Mouse (Mus musculus): ENCODE results near the gene Trim26. TPM values are rescaled to one million over a fixed set of nuclear protein-coding genes. Genes with fewer than 3 reads are reported as not detected.
A peak's percentile ranks its signal among the peaks of the same experiment; 100 is the strongest.

The Trim26 gene
- polyA plus RNA-seq, 1 experiment from 2014 or later: 22.8 TPM

DNA sequence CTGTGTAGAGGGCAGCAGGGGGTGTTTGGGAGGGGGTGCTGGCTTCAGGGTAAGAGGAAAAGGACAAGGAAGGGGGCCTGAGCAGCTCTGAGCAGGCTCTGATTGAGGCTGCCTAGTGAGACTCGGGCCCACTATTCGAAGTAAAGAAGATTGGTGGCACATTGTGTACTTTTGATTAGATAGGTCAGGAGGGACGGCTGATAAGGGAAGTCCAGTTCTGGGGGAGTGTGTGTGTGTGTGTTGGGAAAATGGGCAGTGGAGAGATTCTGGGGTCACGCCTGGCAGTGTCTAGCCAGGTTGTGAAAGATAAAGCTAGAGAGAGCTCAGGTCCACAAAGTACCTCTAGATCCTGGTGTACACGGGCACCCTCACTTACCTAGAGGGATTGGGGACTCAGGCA lies 14.7 kb downstream of the Trim26 start:
- H3K36me3 ChIP-seq: peaks cover 69% of the 10 kb centered on the region
- WGBS: 46% methylated on average over 5 of the region's 5 CpGs
- H3K4me1 ChIP-seq: peaks cover 7% of the 10 kb centered on the region
- H3K4me3 ChIP-seq: no peak overlapping the region
- H3K4me2 ChIP-seq: no peak overlapping the region
- H3K9me3 ChIP-seq: no peaks in the 10 kb centered on the region
- H3K9ac ChIP-seq: no peak overlapping the region
- H3K27ac ChIP-seq (replicated peaks): no peak overlapping the region
- no peaks in the 10 kb centered on the region for H3K27me3 ChIP-seq (replicated peaks)
- ATAC-seq (ENCODE audit: extremely low read depth, insufficient number of reproducible peaks, low FRiP score, low TSS enrichment): no peak

DNA sequence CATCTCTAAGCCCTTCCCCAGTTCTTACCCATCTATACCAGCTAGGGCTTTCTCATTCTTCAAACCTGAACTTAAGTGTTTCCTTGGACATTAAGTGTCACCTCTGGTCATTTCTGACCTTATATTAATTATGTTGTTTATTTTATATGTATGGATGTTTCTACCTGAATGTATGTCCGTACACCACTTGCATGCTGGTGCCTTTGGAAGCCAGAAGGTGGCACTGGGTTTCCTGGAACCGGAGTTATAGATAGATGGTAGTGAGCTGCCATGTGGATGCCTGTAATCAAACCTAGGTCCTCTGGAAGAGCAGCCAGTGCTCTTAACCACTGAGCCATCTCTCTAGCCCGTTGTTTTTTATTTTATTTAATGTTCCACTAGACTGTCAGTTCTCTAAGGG lies 18.6 kb downstream of the Trim26 start:
- peaks cover 100% of the 10 kb centered on the region for H3K36me3 ChIP-seq

DNA sequence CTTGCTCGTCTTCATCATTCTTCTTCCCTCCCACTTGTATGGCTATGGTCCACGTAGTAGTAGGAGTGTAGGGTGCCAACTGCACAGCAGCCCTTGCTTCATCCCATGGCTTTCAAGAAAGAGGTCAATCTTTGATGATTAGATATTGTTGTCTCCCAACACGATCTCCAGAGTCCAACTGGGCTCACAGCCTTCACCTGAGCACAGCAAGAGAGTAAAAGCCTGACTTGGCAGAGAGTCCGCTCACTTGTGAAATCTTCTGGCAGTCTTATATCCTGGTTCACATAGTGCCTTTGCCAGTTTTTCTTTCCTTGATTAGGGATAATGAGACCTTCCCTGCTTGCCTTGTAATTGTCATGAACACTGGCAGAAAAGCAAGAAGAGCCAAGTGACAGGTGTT lies 19.3 kb downstream of the Trim26 start:
- Histone ChIP-seq H3K9me3 (no peaks in the 10 kb centered on the region), H3K36me3 (peaks cover 93% of the 10 kb centered on the region), H3K4me3 (no peak overlapping the region), H3K27me3 (replicated peaks) (no peaks in the 10 kb centered on the region), H3K9ac (no peak overlapping the region), H3K4me1 (peaks cover 3% of the 10 kb centered on the region), H3K4me2 (no peak overlapping the region), H3K27ac (replicated peaks) (no peak overlapping the region)
- 83% methylated on average over 4 of the region's 4 CpGs for WGBS
- no peak for ATAC-seq (ENCODE audit: extremely low read depth, insufficient number of reproducible peaks, low FRiP score, low TSS enrichment)

More for the DNA sequence above, 18.6 kb downstream of the Trim26 start:
- Histone ChIP-seq H3K9me3 (no peaks in the 10 kb centered on the region), H3K4me2 (no peak overlapping the region), H3K27me3 (replicated peaks) (no peaks in the 10 kb centered on the region), H3K4me1 (peaks cover 7% of the 10 kb centered on the region), H3K27ac (replicated peaks) (no peak overlapping the region), H3K9ac (no peak overlapping the region), H3K4me3 (no peak overlapping the region)
- ATAC-seq (ENCODE audit: extremely low read depth, insufficient number of reproducible peaks, low FRiP score, low TSS enrichment): no peak
- 87% methylated on average over 3 of the region's 3 CpGs for WGBS

DNA sequence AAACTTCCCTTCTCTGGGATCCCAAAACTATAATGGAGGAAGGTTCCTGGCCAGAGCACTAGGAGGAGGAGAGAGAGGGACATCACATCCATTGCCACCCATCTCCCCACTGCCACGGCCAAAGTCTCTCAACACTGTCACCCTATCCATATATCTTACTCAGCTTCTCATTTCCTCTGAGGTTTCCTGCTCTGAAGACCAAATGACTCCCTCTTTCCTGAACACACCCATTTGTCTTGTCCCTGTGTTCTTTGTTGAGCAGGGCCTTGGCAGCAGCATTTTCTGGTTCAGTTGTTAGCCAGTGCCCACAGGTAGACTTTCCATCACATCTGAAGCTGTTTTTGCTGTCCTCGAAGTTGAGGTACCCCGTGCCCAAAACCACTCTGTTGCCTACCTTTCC lies 21.2 kb downstream of the Trim26 start:
- Histone ChIP-seq H3K4me3 (no peak overlapping the region), H3K4me2 (no peak overlapping the region), H3K9me3 (no peaks in the 10 kb centered on the region), H3K4me1 (no peaks in the 10 kb centered on the region), H3K36me3 (peaks cover 73% of the 10 kb centered on the region), H3K9ac (no peak overlapping the region), H3K27ac (replicated peaks) (no peak overlapping the region), H3K27me3 (replicated peaks) (0 out of 2 replicates have a peak, but pooled peaks cover under 1% of the 10 kb centered on the region)
- WGBS: 74% methylated on average over 3 of the region's 3 CpGs
- ATAC-seq (ENCODE audit: extremely low read depth, insufficient number of reproducible peaks, low FRiP score, low TSS enrichment): no peak

DNA sequence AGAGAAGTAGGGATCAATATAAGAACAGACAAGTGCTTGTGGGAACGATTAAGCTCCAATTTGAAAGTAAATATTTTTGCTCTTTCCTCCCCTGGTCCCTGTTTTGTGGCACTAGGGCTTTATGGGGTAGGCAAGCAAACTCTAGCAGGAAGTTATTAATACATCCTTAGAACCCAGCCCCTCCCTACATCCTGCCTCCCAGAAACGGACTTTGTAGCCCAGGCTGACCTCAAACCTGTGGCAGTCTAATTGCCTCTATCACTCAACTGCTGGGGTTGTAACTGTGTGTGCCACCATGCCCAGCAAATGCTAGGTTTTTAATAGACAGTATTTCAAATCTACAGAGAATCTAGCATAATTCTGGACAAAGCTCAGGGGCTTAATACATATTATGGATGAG lies 24.7 kb downstream of the Trim26 start:
- H3K27ac ChIP-seq (replicated peaks): no peak overlapping the region
- H3K4me2 ChIP-seq: no peak overlapping the region
- whole genome bisulfite sequencing: 54% methylated on average over 2 of the region's 2 CpGs
- H3K27me3 ChIP-seq (replicated peaks): peaks cover 32% of the 10 kb centered on the region
- H3K9ac ChIP-seq: no peak overlapping the region
- no peak for ATAC-seq (ENCODE audit: extremely low read depth, insufficient number of reproducible peaks, low FRiP score, low TSS enrichment)
- H3K9me3 ChIP-seq: no peaks in the 10 kb centered on the region
- 0 out of 2 replicates have a peak, but pooled peaks cover 2% of the 10 kb centered on the region for H3K4me1 ChIP-seq
- H3K36me3 ChIP-seq: peaks cover 38% of the 10 kb centered on the region
- no peak overlapping the region for H3K4me3 ChIP-seq

DNA sequence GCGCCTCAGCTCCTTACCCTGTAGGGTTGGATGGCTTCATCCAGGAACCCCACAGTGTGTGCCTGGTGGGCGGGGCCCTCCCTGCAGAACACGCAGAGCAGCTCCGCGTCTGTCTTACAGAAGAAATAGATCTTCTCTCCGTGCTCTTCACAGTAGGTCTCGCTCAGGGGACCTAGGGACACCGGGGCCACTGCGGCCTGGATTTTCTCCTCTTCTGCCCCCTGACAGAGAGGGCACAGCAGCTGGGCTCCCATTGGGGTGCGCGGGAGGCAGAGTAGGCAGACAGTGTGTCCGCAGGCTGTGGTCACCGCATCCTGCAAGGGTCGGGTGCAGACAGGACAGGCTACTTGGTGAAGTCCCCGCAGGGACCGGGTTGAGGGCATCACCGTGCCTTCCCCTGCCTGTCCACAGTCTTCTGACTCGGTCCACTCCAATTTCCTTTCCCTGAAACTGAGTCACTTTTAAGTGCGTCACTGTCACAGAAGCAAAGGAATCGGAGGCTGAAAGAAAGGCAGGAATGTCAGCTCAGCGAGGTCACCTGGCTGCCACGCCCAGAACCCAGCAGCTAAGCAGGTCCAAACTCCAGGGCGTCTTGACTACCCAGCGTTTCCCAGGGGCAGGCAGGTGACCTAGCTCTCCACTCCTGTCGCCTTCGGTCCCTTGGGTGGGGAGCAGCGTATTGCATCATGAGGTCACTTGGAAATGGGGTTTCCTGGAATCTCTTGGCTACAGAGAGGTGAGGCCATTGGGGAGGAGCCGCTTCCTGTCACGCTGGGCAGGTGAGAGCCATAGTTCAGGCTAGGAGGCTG lies 30.0 kb downstream of the Trim26 start, which contains the start of gene Trim15:
Trim15 (minus strand) TSS at position 492 of the 809 bp plus-strand sequence.
- Histone ChIP-seq H3K4me3 (peak within 1 kb of the TSS; percentile 35), H3K27me3 (replicated peaks) (peaks cover 62% of the 10 kb centered on the region), H3K9me3 (no peaks in the 10 kb centered on the region), H3K36me3 (no peaks in the 10 kb centered on the region), H3K27ac (replicated peaks) (no peak within 1 kb of the TSS), H3K4me2 (peak within 1 kb of the TSS; percentile 64), H3K4me1 (peaks cover 8% of the 10 kb centered on the region; the same call in 1 of the 2 replicates), H3K9ac (peak within 1 kb of the TSS; percentile 56; the same call in 1 of the 2 replicates)
- peak; percentile 42; the same call in 1 of the 2 replicates for ATAC-seq (ENCODE audit: extremely low read depth, insufficient number of reproducible peaks, low FRiP score, low TSS enrichment)
- WGBS: 11% methylated on average over 29 of the region's 29 CpGs

DNA sequence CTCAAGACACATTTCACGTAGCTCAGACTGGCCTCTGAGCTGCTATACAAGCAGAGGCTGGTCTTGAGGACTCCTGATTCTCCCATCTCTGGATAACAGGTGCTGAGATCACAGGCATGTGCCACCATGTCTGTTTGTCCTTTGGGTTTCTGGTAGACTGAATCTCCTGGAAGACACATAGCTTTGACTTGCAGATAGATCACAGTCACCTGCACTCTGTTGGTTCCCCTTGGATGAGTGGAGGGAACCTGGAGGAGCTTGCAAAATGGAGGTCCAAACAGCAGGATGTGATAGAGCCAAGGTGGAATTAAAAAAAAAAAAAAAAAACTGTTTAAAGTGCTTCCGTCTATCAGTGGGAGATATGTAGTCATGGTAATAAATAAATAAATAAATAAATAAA lies 31.9 kb downstream of the Trim26 start:
- ATAC-seq (ENCODE audit: extremely low read depth, insufficient number of reproducible peaks, low FRiP score, low TSS enrichment): no peak
- Histone ChIP-seq H3K36me3 (no peaks in the 10 kb centered on the region), H3K4me2 (no peak overlapping the region; the same call in 1 of the 2 replicates), H3K9ac (no peak overlapping the region), H3K27ac (replicated peaks) (no peak overlapping the region; the same call in 1 of the 2 replicates), H3K9me3 (no peaks in the 10 kb centered on the region), H3K4me3 (no peak overlapping the region), H3K27me3 (replicated peaks) (peaks cover 61% of the 10 kb centered on the region), H3K4me1 (peaks cover 8% of the 10 kb centered on the region; the same call in 1 of the 2 replicates)
- 66% methylated on average over 2 of the region's 2 CpGs for WGBS

DNA sequence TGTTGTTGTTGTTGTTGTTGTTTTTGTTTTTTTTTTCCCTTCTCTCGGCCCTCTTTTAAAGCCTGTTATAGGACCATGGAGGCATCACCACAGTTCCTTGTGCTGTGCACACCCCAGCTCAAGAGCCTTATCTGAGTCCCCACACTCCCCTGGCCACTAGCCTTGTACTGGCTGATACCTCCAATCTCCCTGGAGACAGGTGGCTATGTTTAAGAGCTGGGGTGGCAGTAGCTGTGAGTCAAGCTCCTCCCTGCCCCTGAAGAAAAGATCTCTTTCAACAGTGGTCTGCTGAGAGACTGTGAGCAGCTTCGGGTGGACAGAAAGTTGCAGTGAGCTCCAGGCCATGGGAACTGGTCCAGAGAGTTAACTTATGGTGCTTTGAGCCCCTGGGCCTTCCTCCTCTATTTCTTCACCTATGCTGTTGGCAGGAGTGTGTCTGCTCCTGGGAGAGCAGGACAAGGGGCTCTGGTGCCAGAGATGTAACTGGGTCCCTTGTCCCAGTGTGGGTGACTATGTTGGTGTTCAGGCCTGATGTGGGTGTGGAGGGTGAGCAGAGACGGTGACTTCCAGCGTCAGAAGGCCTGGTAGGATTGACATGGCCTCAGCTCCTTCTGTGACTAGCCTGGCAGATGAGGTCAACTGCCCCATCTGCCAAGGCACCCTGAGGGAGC lies 32.5 kb downstream of the Trim26 start, which contains the start of gene Trim10:
Trim10 (plus strand) TSS at position 291 of the 671 bp plus-strand sequence.
- peak; percentile 73 for ATAC-seq (ENCODE audit: extremely low read depth, insufficient number of reproducible peaks, low FRiP score, low TSS enrichment)
- Histone ChIP-seq H3K4me1 (peaks cover 10% of the 10 kb centered on the region; the same call in 1 of the 2 replicates), H3K9me3 (no peaks in the 10 kb centered on the region), H3K9ac (peak within 1 kb of the TSS; percentile 55), H3K27me3 (replicated peaks) (peaks cover 56% of the 10 kb centered on the region), H3K4me3 (peak within 1 kb of the TSS; percentile 37), H3K36me3 (no peaks in the 10 kb centered on the region), H3K27ac (replicated peaks) (peak within 1 kb of the TSS; percentile 64; the same call in 1 of the 2 replicates), H3K4me2 (peak within 1 kb of the TSS; percentile 57)
- WGBS: 57% methylated on average over 4 of the region's 4 CpGs

DNA sequence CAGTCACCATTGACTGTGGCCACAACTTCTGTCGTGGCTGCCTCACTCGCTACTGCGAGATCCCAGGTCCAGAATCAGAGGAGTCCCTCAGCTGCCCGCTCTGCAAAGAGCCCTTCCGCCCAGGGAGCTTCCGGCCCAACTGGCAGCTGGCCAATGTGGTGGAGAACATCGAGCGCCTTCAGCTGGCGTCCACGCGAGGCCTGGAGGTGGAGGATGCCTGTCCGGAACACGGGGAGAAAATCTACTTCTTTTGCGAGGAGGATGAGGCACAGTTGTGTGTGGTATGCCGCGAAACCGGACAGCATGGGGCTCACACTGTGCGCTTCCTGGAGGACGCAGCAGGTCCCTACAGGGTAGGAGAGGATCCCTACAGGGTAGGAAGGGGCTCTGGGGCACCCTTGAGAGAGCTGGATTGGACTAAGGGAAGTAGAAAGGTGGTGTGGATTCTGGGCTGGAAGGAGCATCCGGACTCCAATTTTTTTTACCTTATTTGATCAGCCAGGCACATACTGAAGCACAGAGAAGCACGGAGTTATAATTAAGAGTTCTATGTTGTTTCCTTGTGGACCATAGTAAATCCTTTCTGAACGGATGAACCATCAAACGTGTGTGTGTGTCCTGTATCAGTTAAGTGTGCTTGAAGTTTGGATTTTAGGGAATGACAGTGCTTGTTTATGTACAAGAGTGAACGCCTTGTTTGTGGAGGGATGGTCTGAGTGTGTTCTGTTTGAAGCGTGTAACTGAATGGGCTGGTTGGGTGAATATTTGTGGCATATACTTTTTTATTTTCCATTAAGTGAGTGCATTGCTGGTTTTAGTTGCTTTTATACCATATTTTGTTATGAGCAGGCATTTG lies 33.2 kb downstream of the Trim26 start:
- Histone ChIP-seq H3K27ac (replicated peaks) (peak overlapping the region; percentile 64; the same call in 1 of the 2 replicates), H3K27me3 (replicated peaks) (peaks cover 48% of the 10 kb centered on the region), H3K9me3 (no peaks in the 10 kb centered on the region), H3K9ac (peak overlapping the region; percentile 55), H3K4me2 (peak overlapping the region; percentile 57), H3K4me3 (peak overlapping the region; percentile 37), H3K36me3 (no peaks in the 10 kb centered on the region), H3K4me1 (peaks cover 12% of the 10 kb centered on the region; the same call in 1 of the 2 replicates)
- ATAC-seq (ENCODE audit: extremely low read depth, insufficient number of reproducible peaks, low FRiP score, low TSS enrichment): 0 out of 2 replicates have a peak, but pooled peaks have one; percentile 6
- 56% methylated on average over 25 of the region's 25 CpGs for WGBS

DNA sequence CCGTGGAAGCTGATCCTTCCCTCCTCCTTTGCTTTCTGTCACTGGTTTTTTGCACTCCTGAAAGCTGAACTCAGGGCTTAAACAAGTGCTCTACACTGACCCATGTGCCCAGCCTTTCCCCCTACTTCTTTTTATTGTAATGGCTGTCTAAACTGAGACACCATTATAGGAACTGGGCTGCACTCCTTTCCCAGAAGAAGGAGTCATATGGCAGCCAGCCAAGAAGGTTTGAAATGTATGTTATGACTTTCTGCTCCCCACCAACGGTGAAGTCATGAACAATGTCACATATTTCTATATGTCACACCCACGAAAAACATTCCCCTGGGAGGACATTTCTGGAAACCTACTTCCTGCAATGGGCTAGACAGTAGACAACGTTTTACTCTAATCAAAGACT lies 37.7 kb downstream of the Trim26 start:
- no peak for ATAC-seq (ENCODE audit: extremely low read depth, insufficient number of reproducible peaks, low FRiP score, low TSS enrichment)
- WGBS: 47% methylated on average over 4 of the region's 4 CpGs
- peaks cover 13% of the 10 kb centered on the region for H3K27me3 ChIP-seq (replicated peaks)
- H3K27ac ChIP-seq (replicated peaks): no peak overlapping the region
- peak overlapping the region; percentile 13; the same call in 1 of the 2 replicates for H3K4me2 ChIP-seq
- no peak overlapping the region for H3K9ac ChIP-seq
- no peaks in the 10 kb centered on the region for H3K36me3 ChIP-seq
- no peak overlapping the region for H3K4me3 ChIP-seq
- no peaks in the 10 kb centered on the region for H3K9me3 ChIP-seq
- H3K4me1 ChIP-seq: 0 out of 2 replicates have a peak, but pooled peaks cover 4% of the 10 kb centered on the region

Measured in heart, embryonic 13.5 days (tissue).